Mouse (Mus musculus): Measurements from ENCODE around the gene Bmp2k. TPM values are rescaled to one million over a fixed set of nuclear protein-coding genes. Genes with fewer than 3 reads are reported as not detected.

The Bmp2k gene
- polyA plus RNA-seq, 1 experiment from 2014 or later = 8.3 TPM

GRCm38 (mm10) chr5:96983142-96983541 is 14.3 kb upstream of the Bmp2k start:
- no peak overlapping the region for H3K27ac ChIP-seq (replicated peaks in 1 of 2; ENCODE audit: control insufficient read depth in 1 of 2, insufficient read depth in 1 of 2, low read depth in 2 of 2, low read length in 2 of 2)
- no peak overlapping the region for H3K4me3 ChIP-seq (ENCODE audit: control insufficient read depth in 1 of 2, insufficient read depth in 1 of 2, low read depth in 1 of 2, low read length in 2 of 2)
- H3K27me3 ChIP-seq (ENCODE audit: control insufficient read depth, insufficient read depth, low read length) = 0 out of 2 replicates have a peak, but pooled peaks cover 3% of the 10 kb centered on the region
- H3K9me3 ChIP-seq (ENCODE audit: control insufficient read depth, low read length) = no peaks in the 10 kb centered on the region
- 35% methylated on average over 7 of the region's 7 CpGs for WGBS
- H3K4me2 ChIP-seq (ENCODE audit: low read length) = peak overlapping the region; percentile 11
- no peak overlapping the region for H3K9ac ChIP-seq (ENCODE audit: low read length)
- ATAC-seq (ENCODE audit: insufficient number of reproducible peaks, insufficient read depth, low FRiP score, low read depth) = no peak
- peaks cover 11 to 13% of the 10 kb centered on the region in 2 experiments; a peak in 3 of 4 replicates for H3K4me1 ChIP-seq (ENCODE audit: control insufficient read depth in 2 of 2, insufficient read depth in 2 of 2, low read length in 2 of 2)
- H3K36me3 ChIP-seq (ENCODE audit: control insufficient read depth, insufficient read depth, low read length) = no peaks in the 10 kb centered on the region

GRCm38 (mm10) chr5:96986850-96987249 is 10.6 kb upstream of the Bmp2k start:
- Histone ChIP-seq H3K9ac (ENCODE audit: low read length) (no peak overlapping the region), H3K4me3 (ENCODE audit: control insufficient read depth in 1 of 2, insufficient read depth in 1 of 2, low read depth in 1 of 2, low read length in 2 of 2) (no peak overlapping the region), H3K9me3 (ENCODE audit: control insufficient read depth, low read length) (no peaks in the 10 kb centered on the region), H3K36me3 (ENCODE audit: control insufficient read depth, insufficient read depth, low read length) (no peaks in the 10 kb centered on the region), H3K4me1 (ENCODE audit: control insufficient read depth in 2 of 2, insufficient read depth in 2 of 2, low read length in 2 of 2) (peaks cover 7 to 8% of the 10 kb centered on the region in 2 experiments; a peak in 3 of 4 replicates), H3K27ac (replicated peaks in 1 of 2; ENCODE audit: control insufficient read depth in 1 of 2, insufficient read depth in 1 of 2, low read depth in 2 of 2, low read length in 2 of 2) (no peak overlapping the region), H3K4me2 (ENCODE audit: low read length) (no peak overlapping the region), H3K27me3 (ENCODE audit: control insufficient read depth, insufficient read depth, low read length) (no peaks in the 10 kb centered on the region)
- WGBS = 89% methylated on average over 3 of the region's 3 CpGs
- ATAC-seq (ENCODE audit: insufficient number of reproducible peaks, insufficient read depth, low FRiP score, low read depth) = no peak

- Histone ChIP-seq H3K9ac (ENCODE audit: low read length) (no peak overlapping the region), H3K4me1 (ENCODE audit: control insufficient read depth in 2 of 2, insufficient read depth in 2 of 2, low read length in 2 of 2) (no peaks in the 10 kb centered on the region), H3K27ac (replicated peaks in 1 of 2; ENCODE audit: control insufficient read depth in 1 of 2, insufficient read depth in 1 of 2, low read depth in 2 of 2, low read length in 2 of 2) (no peak overlapping the region), H3K9me3 (ENCODE audit: control insufficient read depth, low read length) (no peaks in the 10 kb centered on the region), H3K4me2 (ENCODE audit: low read length) (no peak overlapping the region), H3K36me3 (ENCODE audit: control insufficient read depth, insufficient read depth, low read length) (no peaks in the 10 kb centered on the region), H3K4me3 (ENCODE audit: control insufficient read depth in 1 of 2, insufficient read depth in 1 of 2, low read depth in 1 of 2, low read length in 2 of 2) (no peak overlapping the region), H3K27me3 (ENCODE audit: control insufficient read depth, insufficient read depth, low read length) (no peaks in the 10 kb centered on the region)
- 59% methylated on average over 4 of the region's 4 CpGs for WGBS
- no peak for ATAC-seq (ENCODE audit: insufficient number of reproducible peaks, insufficient read depth, low FRiP score, low read depth)
Observed at GRCm38 (mm10) chr5:96988880-96989279, 8.6 kb upstream of the Bmp2k start.

GRCm38 (mm10) chr5:96991156-96991555 is 6.3 kb upstream of the Bmp2k start:
- no peak overlapping the region for H3K4me3 ChIP-seq (ENCODE audit: control insufficient read depth in 1 of 2, insufficient read depth in 1 of 2, low read depth in 1 of 2, low read length in 2 of 2)
- ATAC-seq (ENCODE audit: insufficient number of reproducible peaks, insufficient read depth, low FRiP score, low read depth) = no peak

GRCm38 (mm10) chr5:96992651-96993050 is 4.8 kb upstream of the Bmp2k start:
- Histone ChIP-seq H3K36me3 (ENCODE audit: control insufficient read depth, insufficient read depth, low read length) (no peaks in the 10 kb centered on the region), H3K9me3 (ENCODE audit: control insufficient read depth, low read length) (no peaks in the 10 kb centered on the region), H3K27ac (replicated peaks in 1 of 2; ENCODE audit: control insufficient read depth in 1 of 2, insufficient read depth in 1 of 2, low read depth in 2 of 2, low read length in 2 of 2) (no peak overlapping the region), H3K4me3 (ENCODE audit: control insufficient read depth in 1 of 2, insufficient read depth in 1 of 2, low read depth in 1 of 2, low read length in 2 of 2) (no peak overlapping the region), H3K9ac (ENCODE audit: low read length) (no peak overlapping the region), H3K4me2 (ENCODE audit: low read length) (no peak overlapping the region), H3K4me1 (ENCODE audit: control insufficient read depth in 2 of 2, insufficient read depth in 2 of 2, low read length in 2 of 2) (peaks cover 0 to 4% of the 10 kb centered on the region in 2 experiments; a peak in 2 of 4 replicates), H3K27me3 (ENCODE audit: control insufficient read depth, insufficient read depth, low read length) (no peaks in the 10 kb centered on the region)
- WGBS = 87% methylated on average over 5 of the region's 5 CpGs
- ATAC-seq (ENCODE audit: insufficient number of reproducible peaks, insufficient read depth, low FRiP score, low read depth) = no peak

More at GRCm38 (mm10) chr5:96991156-96991555, 6.3 kb upstream of the Bmp2k start:
- Histone ChIP-seq H3K4me1 (ENCODE audit: control insufficient read depth in 2 of 2, insufficient read depth in 2 of 2, low read length in 2 of 2) (no peaks in the 10 kb centered on the region), H3K9me3 (ENCODE audit: control insufficient read depth, low read length) (no peaks in the 10 kb centered on the region), H3K36me3 (ENCODE audit: control insufficient read depth, insufficient read depth, low read length) (no peaks in the 10 kb centered on the region), H3K27me3 (ENCODE audit: control insufficient read depth, insufficient read depth, low read length) (no peaks in the 10 kb centered on the region), H3K9ac (ENCODE audit: low read length) (no peak overlapping the region), H3K27ac (replicated peaks in 1 of 2; ENCODE audit: control insufficient read depth in 1 of 2, insufficient read depth in 1 of 2, low read depth in 2 of 2, low read length in 2 of 2) (no peak overlapping the region), H3K4me2 (ENCODE audit: low read length) (no peak overlapping the region)
- WGBS = 91% methylated on average over 6 of the region's 6 CpGs

GRCm38 (mm10) chr5:96993057-96993456 is 4.4 kb upstream of the Bmp2k start:
- H3K4me2 ChIP-seq (ENCODE audit: low read length) = no peak overlapping the region
- WGBS = 75% methylated on average over 8 of the region's 8 CpGs
- no peak for ATAC-seq (ENCODE audit: insufficient number of reproducible peaks, insufficient read depth, low FRiP score, low read depth)
- H3K4me3 ChIP-seq (ENCODE audit: control insufficient read depth in 1 of 2, insufficient read depth in 1 of 2, low read depth in 1 of 2, low read length in 2 of 2) = no peak overlapping the region
- H3K4me1 ChIP-seq (ENCODE audit: control insufficient read depth in 2 of 2, insufficient read depth in 2 of 2, low read length in 2 of 2) = peaks cover 0 to 4% of the 10 kb centered on the region in 2 experiments; a peak in 2 of 4 replicates
- H3K27me3 ChIP-seq (ENCODE audit: control insufficient read depth, insufficient read depth, low read length) = no peaks in the 10 kb centered on the region
- H3K9me3 ChIP-seq (ENCODE audit: control insufficient read depth, low read length) = no peaks in the 10 kb centered on the region
- no peak overlapping the region for H3K9ac ChIP-seq (ENCODE audit: low read length)
- H3K27ac ChIP-seq (replicated peaks in 1 of 2; ENCODE audit: control insufficient read depth in 1 of 2, insufficient read depth in 1 of 2, low read depth in 2 of 2, low read length in 2 of 2) = no peak overlapping the region
- no peaks in the 10 kb centered on the region for H3K36me3 ChIP-seq (ENCODE audit: control insufficient read depth, insufficient read depth, low read length)

GRCm38 (mm10) chr5:96995791-96996190 is 1.7 kb upstream of the Bmp2k start:
- peaks cover 6 to 10% of the 10 kb centered on the region in 2 experiments for H3K4me1 ChIP-seq (ENCODE audit: control insufficient read depth in 2 of 2, insufficient read depth in 2 of 2, low read length in 2 of 2)
- no peaks in the 10 kb centered on the region for H3K36me3 ChIP-seq (ENCODE audit: control insufficient read depth, insufficient read depth, low read length)
- ATAC-seq (ENCODE audit: insufficient number of reproducible peaks, insufficient read depth, low FRiP score, low read depth) = no peak
- no peaks in the 10 kb centered on the region for H3K9me3 ChIP-seq (ENCODE audit: control insufficient read depth, low read length)
- H3K4me3 ChIP-seq (ENCODE audit: control insufficient read depth in 1 of 2, insufficient read depth in 1 of 2, low read depth in 1 of 2, low read length in 2 of 2) = no peak overlapping the region
- no peak overlapping the region for H3K9ac ChIP-seq (ENCODE audit: low read length)
- 82% methylated on average over 5 of the region's 5 CpGs for WGBS
- H3K4me2 ChIP-seq (ENCODE audit: low read length) = no peak overlapping the region
- H3K27ac ChIP-seq (replicated peaks in 1 of 2; ENCODE audit: control insufficient read depth in 1 of 2, insufficient read depth in 1 of 2, low read depth in 2 of 2, low read length in 2 of 2) = no peak overlapping the region
- H3K27me3 ChIP-seq (ENCODE audit: control insufficient read depth, insufficient read depth, low read length) = no peaks in the 10 kb centered on the region
